Mouse (Mus musculus): ENCODE measurements around the gene Pfn1.

DNA sequence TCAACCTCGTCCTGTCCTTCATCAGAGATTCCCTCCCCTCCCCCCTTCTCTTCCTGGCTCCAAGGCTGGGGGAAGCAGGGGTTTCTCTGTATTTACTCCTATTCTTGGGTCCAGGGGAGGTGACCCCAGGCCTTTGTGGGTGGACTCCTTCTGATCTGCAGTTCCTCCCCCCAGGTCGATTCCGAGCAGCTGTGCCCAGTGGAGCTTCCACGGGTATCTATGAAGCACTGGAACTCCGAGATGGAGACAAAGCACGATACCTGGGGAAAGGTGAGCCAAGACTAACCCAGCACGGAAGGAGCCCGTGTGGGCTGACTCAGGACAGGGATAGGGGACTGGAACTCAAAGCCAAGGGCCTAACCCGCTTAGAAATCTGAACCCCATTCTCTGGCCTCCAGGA, 3.5 kb upstream of the Pfn1 start:
- no peak for TF ChIP-seq CTCF (IDR thresholded peaks at IDR 0.05)
- no peak for TF ChIP-seq POLR2A (IDR thresholded peaks at IDR 0.05; ENCODE audit: insufficient read depth, low read depth, low read length)
